Mouse (Mus musculus) kidney, embryonic 14.5 days (tissue): ENCODE results near the gene Elmod3. TPM values are rescaled to one million over a fixed set of nuclear protein-coding genes. Genes with fewer than 3 reads are reported as not detected.

Experiments
- ATAC-seq: fragments of 200-750 bp; cut with Nextera tagmentation; 2 replicates; pipeline ENCODE4 v1.8.0; 2017; ENCODE audit warnings: moderate number of reproducible peaks, mild to moderate bottlenecking, moderate TSS enrichment, moderate library complexity; ENCODE audit not compliant: low FRiP score, low TSS enrichment
- H3K27ac ChIP-seq: fragments of 300-500 bp; sonication (generic); 2 replicates; pipeline ENCODE4 v1.5.1; 2014; ENCODE audit warnings: low read depth, mild to moderate bottlenecking, low read length, moderate library complexity, mixed read lengths
- H3K27me3 ChIP-seq: fragments of 300-500 bp; sonication (generic); 2 replicates; pipeline ENCODE4 v1.6.1; 2014; ENCODE audit warnings: mild to moderate bottlenecking, low read length; ENCODE audit not compliant: control insufficient read depth, insufficient read depth
- H3K36me3 ChIP-seq: fragments of 300-500 bp; sonication (generic); 2 replicates; pipeline ENCODE4 v1.6.1; 2014; ENCODE audit warnings: low read length, mixed read lengths; ENCODE audit not compliant: control insufficient read depth, insufficient read depth
- H3K4me1 ChIP-seq: fragments of 300-500 bp; sonication (generic); 2 replicates; pipeline ENCODE4 v1.6.1; 2014; ENCODE audit warnings: low read length, mixed read lengths; ENCODE audit not compliant: control insufficient read depth, insufficient read depth
- H3K4me2 ChIP-seq: fragments of 300-500 bp; sonication (generic); replicated peaks from 2 replicates; pipeline ENCODE4 v1.6.1; 2014; ENCODE audit warnings: low read depth, mild to moderate bottlenecking, low read length
- H3K4me3 ChIP-seq: fragments of 300-500 bp; sonication (generic); 2 replicates; pipeline ENCODE4 v1.5.1; 2014; ENCODE audit warnings: mild to moderate bottlenecking, low read length
- H3K9ac ChIP-seq: fragments of 300-500 bp; sonication (generic); 2 replicates; pipeline ENCODE4 v1.6.1; 2014; ENCODE audit warnings: low read depth, mild to moderate bottlenecking, low read length, moderate library complexity
- H3K9me3 ChIP-seq: fragments of 300-500 bp; sonication (generic); 2 replicates; pipeline ENCODE4 v1.6.1; 2016; ENCODE audit warnings: low read length; ENCODE audit not compliant: control insufficient read depth
- WGBS: fragments of 180-500 bp; shearing (Covaris S2); extraction: QIAGEN DNeasy Blood & Tissue Kit; methylation state at CpG from one replicate; pipeline ENCODE4 v1.1.7; 2014; 5-methylcytosine and 5-hydroxymethylcytosine counted together
- polyA plus RNA-seq: library from polyadenylated mRNA; unstranded; fragments of >200 nt; fragmentation: Nextera tagmentation; extraction: Ambion mirVana; gene quantifications from 2 replicates; pipeline ENCODE4 v1.2.1, GENCODE M21; 2014

The Elmod3 gene
- polyA plus RNA-seq, 1 experiment from 2014 or later = 15.0 TPM

DNA sequence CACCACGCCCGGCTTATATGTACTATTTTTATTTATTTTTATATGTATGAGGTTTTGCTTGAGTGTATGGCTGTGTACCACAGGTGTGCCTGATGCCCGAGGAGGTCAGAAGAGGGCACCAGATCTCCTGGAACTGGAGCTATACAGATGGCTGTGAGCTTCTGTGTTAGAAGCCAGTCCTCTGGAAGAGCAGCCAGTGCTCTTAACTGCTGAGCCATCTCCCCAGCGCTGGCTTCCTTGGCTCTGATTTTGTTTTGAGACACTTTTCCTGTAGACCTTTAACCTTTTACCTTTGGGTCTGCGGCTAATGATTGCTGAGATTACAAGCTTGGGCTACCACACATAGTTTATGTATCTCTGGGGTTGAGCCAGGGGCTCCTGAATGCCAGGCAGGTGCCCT is 30.7 kb downstream of the Elmod3 start:
- Histone ChIP-seq H3K36me3 (no peaks in the 10 kb centered on the region; the same call in 1 of the 2 replicates), H3K4me2 (no peak overlapping the region), H3K27ac (no peak overlapping the region), H3K4me3 (no peak overlapping the region), H3K4me1 (peaks cover 9% of the 10 kb centered on the region; the same call in 1 of the 2 replicates), H3K9ac (no peak overlapping the region), H3K9me3 (no peaks in the 10 kb centered on the region), H3K27me3 (no peaks in the 10 kb centered on the region)
- 87% methylated on average over 5 of the region's 5 CpGs for WGBS
- ATAC-seq = no peak

- Histone ChIP-seq H3K9ac (no peak overlapping the region), H3K4me1 (peaks cover 9% of the 10 kb centered on the region; the same call in 1 of the 2 replicates), H3K27me3 (no peaks in the 10 kb centered on the region), H3K9me3 (no peaks in the 10 kb centered on the region), H3K4me2 (no peak overlapping the region), H3K36me3 (no peaks in the 10 kb centered on the region; the same call in 1 of the 2 replicates), H3K4me3 (no peak overlapping the region), H3K27ac (no peak overlapping the region)
- WGBS = 6% methylated on average over 4 of the region's 4 CpGs
- ATAC-seq = peak; percentile 68
These were observed 32.2 kb downstream of the Elmod3 start for GRCm38 (mm10) chr6:72566044-72566443.

- ATAC-seq = no peak
- Histone ChIP-seq H3K27me3 (no peaks in the 10 kb centered on the region), H3K4me3 (no peak overlapping the region), H3K4me1 (peaks cover 9% of the 10 kb centered on the region; the same call in 1 of the 2 replicates), H3K4me2 (no peak overlapping the region), H3K36me3 (no peaks in the 10 kb centered on the region; the same call in 1 of the 2 replicates), H3K9ac (no peak overlapping the region), H3K27ac (no peak overlapping the region), H3K9me3 (no peaks in the 10 kb centered on the region)
- 78% methylated on average over 7 of the region's 7 CpGs for WGBS
These were observed 32.7 kb downstream of the Elmod3 start for GRCm38 (mm10) chr6:72565506-72565905.

DNA sequence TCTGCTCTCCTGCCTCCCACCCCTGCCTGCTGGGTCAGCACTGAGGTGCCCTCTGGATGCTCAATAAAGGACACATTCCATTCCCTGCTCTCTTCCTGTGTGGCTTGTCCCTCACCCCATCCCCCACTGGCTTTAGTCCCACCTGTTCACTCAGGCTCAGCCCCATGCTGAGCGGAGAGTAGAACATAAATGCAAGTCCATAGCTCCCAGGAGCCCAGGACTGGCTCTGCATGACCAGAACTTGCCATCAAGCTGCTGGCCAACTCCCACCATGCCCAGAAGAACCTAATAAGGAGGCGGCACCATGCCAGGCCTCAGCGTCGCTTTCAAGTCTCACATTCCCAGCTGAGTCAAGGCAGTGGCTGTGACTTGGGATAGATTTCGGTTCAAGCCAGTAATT is 35.3 kb downstream of the Elmod3 start:
- 70% methylated on average over 5 of the region's 5 CpGs for WGBS

DNA sequence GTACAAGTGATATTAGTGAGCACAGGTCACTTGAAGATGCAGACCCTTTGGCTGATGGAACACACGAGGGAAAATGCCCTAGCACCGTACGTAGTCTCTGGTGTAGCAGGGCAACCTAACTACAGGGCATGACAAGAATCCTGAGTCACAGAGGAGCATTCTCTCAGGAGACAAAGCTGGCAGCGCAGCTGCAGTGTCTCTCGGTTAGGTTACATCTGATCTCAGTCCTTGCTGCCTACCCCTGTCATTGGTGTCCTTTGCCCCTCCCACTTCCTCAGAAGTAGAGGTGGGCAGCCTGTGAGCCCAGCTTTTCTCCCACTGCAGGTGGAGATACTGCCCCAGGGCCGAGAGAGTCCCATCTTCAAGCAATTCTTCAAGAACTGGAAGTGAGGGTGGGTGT is 35.7 kb downstream of the Elmod3 start:
- H3K4me2 ChIP-seq = no peak overlapping the region
- H3K4me3 ChIP-seq = no peak overlapping the region
- no peaks in the 10 kb centered on the region for H3K9me3 ChIP-seq
- H3K4me1 ChIP-seq = peaks cover 9% of the 10 kb centered on the region; the same call in 1 of the 2 replicates
- 0 out of 2 replicates have a peak, but pooled peaks have one; percentile 11 for ATAC-seq
- no peaks in the 10 kb centered on the region for H3K27me3 ChIP-seq
- no peak overlapping the region for H3K27ac ChIP-seq
- 34% methylated on average over 6 of the region's 6 CpGs for WGBS
- no peaks in the 10 kb centered on the region for H3K36me3 ChIP-seq
- H3K9ac ChIP-seq = no peak overlapping the region

More for the DNA sequence above, 35.3 kb downstream of the Elmod3 start:
- no peak for ATAC-seq
- Histone ChIP-seq H3K27me3 (no peaks in the 10 kb centered on the region), H3K27ac (no peak overlapping the region), H3K4me3 (no peak overlapping the region), H3K4me1 (peaks cover 9% of the 10 kb centered on the region; the same call in 1 of the 2 replicates), H3K9ac (no peak overlapping the region), H3K4me2 (no peak overlapping the region), H3K9me3 (no peaks in the 10 kb centered on the region), H3K36me3 (no peaks in the 10 kb centered on the region)

DNA sequence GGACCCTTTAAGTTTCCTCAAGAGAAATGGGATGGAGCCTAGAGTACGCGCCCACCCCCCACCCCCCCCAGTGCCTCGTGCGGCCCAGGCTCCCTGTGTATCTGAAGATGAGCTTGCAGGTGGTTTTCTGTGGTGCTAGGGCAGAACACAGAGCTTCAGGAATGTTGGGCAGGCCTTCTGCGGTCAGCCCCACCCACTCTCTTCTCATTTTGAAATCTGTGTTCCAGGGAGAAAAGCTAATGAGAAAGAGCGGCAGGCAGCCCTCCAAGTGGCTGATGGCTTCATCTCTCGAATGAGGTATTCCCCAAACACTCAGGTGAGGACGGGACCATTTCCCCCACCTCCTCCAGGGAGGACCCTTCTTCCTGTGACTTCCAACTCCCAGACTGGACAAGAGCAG is 37.4 kb downstream of the Elmod3 start:
- 81% methylated on average over 8 of the region's 8 CpGs for WGBS
- Histone ChIP-seq H3K4me3 (no peak overlapping the region), H3K27ac (no peak overlapping the region), H3K27me3 (no peaks in the 10 kb centered on the region), H3K4me2 (no peak overlapping the region), H3K36me3 (no peaks in the 10 kb centered on the region), H3K9ac (no peak overlapping the region), H3K9me3 (no peaks in the 10 kb centered on the region), H3K4me1 (peaks cover 8% of the 10 kb centered on the region; the same call in 1 of the 2 replicates)
- ATAC-seq = no peak

GRCm38 (mm10) chr6:72553079-72553412 is 45.2 kb downstream of the Elmod3 start:
- Histone ChIP-seq H3K9ac (peak overlapping the region; percentile 54), H3K4me3 (peak overlapping the region; percentile 37), H3K4me1 (peaks cover 12% of the 10 kb centered on the region), H3K27ac (peak overlapping the region; percentile 77), H3K9me3 (no peaks in the 10 kb centered on the region), H3K36me3 (no peaks in the 10 kb centered on the region), H3K27me3 (no peaks in the 10 kb centered on the region), H3K4me2 (peak overlapping the region; percentile 45)
- no peak for ATAC-seq
- WGBS = 14% methylated on average over 8 of the region's 8 CpGs

DNA sequence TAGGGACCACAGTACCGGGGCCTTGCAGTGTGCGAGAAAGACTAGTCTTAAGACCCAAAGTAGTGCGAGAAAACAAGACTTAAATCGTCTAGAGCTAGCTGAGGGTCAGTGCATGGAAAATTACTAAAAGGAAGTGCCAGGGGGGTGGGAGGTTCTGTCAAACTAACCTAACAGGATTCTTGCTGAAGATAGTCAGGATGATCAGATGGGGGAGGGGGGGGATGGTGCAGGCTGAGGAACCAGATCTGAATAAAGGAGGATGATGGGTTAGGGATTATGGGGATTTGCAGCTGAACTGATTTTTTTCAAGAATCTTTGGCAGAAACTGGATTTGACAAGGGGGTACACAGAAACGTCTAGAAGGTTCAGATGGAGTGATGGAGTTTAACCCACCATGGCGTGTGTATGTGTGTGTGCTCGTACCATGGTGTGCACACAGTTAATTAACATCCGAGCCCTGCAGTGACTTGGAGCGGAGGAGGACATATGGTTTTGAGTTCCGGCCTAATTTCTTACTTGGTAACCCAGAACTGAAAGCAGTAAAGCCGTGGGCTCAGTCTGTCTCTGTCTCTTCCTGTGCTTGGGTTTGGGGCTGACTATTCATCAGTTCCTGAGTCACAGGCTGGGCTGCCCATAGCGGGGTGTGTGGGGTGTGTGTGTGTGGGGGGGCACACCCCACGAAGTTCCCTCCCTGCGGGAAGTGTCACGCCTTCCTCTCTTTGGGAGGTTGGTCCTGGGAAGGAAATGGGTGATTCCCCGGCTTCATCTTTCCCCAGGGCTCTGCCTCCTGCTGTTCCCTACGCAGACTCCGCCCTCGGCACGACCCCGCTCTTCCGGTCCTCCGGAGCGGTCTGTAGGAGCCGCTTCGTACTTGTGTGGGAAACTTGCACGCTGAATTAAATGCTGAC is 45.8 kb downstream of the Elmod3 start:
- H3K9ac ChIP-seq = peak overlapping the region; percentile 54
- no peaks in the 10 kb centered on the region for H3K9me3 ChIP-seq
- H3K27me3 ChIP-seq = no peaks in the 10 kb centered on the region
- H3K4me3 ChIP-seq = peak overlapping the region; percentile 37
- peaks cover 12% of the 10 kb centered on the region for H3K4me1 ChIP-seq
- no peaks in the 10 kb centered on the region for H3K36me3 ChIP-seq
- peak; percentile 96 for ATAC-seq
- H3K27ac ChIP-seq = peak overlapping the region; percentile 77
- H3K4me2 ChIP-seq = peak overlapping the region; percentile 45
- 13% methylated on average over 27 of the region's 27 CpGs for WGBS

GRCm38 (mm10) chr6:72550503-72551100 is 47.6 kb downstream of the Elmod3 start:
- WGBS = 89% methylated on average over 10 of the region's 10 CpGs
- Histone ChIP-seq H3K4me3 (no peak overlapping the region), H3K4me2 (no peak overlapping the region), H3K4me1 (peaks cover 12% of the 10 kb centered on the region), H3K27ac (no peak overlapping the region), H3K27me3 (no peaks in the 10 kb centered on the region), H3K9ac (no peak overlapping the region), H3K9me3 (0 out of 2 replicates have a peak, but pooled peaks cover 4% of the 10 kb centered on the region), H3K36me3 (no peaks in the 10 kb centered on the region)
- ATAC-seq = no peak
